Mouse (Mus musculus) frontal cortex, postnatal 14 days (tissue): Measurements from ENCODE around the gene Pik3c2b.

Experiments
- DNase-seq, 2 experiments: peaks; one replicate each; pipeline ENCODE4 v3.0.0; 2022; ENCODE audit warnings: low spot score in 2 of 2

The Pik3c2b gene

GRCm38 (mm10) chr1:133134881-133135280 is 89.4 kb downstream of the Pik3c2b start:
- no peak for DNase-seq

- no peak for DNase-seq
Measured at GRCm38 (mm10) chr1:133135808-133136207, 90.3 kb downstream of the Pik3c2b start.

- DNase-seq: no peak
Measured at GRCm38 (mm10) chr1:133138401-133138800, 92.9 kb downstream of the Pik3c2b start.

GRCm38 (mm10) chr1:133146014-133147009 is 100.8 kb downstream of the Pik3c2b start:
- DNase-seq: no peak

GRCm38 (mm10) chr1:133147324-133147723 is 101.9 kb downstream of the Pik3c2b start:
- no peak for DNase-seq

- DNase-seq: no peak
Measured at GRCm38 (mm10) chr1:133148122-133148521, 102.7 kb downstream of the Pik3c2b start.

- DNase-seq: no peak
Measured at GRCm38 (mm10) chr1:133150556-133150955, 105.1 kb downstream of the Pik3c2b start.

GRCm38 (mm10) chr1:133152213-133152612 is 106.7 kb downstream of the Pik3c2b start:
- no peak for DNase-seq

GRCm38 (mm10) chr1:133155270-133155669 is 109.8 kb downstream of the Pik3c2b start:
- no peak for DNase-seq
